8 mouse cellular contexts compared by ENCODE assay signal in the genomic region with DNA sequence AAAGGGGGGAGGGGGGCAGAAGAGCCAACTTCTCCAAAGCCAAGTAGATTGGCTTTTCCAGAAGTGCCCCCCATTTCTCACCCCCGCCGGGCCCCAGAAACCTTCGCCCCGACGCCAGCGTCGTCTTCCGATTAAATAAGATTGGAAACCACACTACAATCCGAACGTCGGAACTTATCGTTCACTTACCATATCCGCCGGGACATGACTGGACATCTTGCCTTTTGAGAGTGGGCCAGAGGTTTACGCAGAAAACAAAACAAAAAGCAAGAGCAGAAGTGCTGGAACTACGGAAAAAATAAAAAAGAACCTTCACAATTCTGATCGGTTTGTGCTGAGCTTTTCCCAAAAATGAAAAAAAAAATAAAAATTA. TPM values are rescaled to one million over a fixed set of nuclear protein-coding genes. Genes with fewer than 3 reads are reported as not detected.
DNase-seq lines count a peak whose midpoint lies in the region; ATAC-seq lines count a peak whose summit lies in the region.

No protein-coding gene starts in this region.

- H3K36me3 ChIP-seq in embryonic facial prominence, embryonic 11.5 days (replicated peaks; ENCODE audit: control insufficient read depth, insufficient read depth, low read depth, low read length), result no peaks in the 10 kb centered on the region
- no peaks in the 10 kb centered on the region for H3K36me3 ChIP-seq in hindbrain, embryonic 11.5 days (ENCODE audit: control insufficient read depth, insufficient read depth, low read length)
- H3K36me3 ChIP-seq in liver, embryonic 11.5 days (ENCODE audit: control insufficient read depth, insufficient read depth, low read length), result no peaks in the 10 kb centered on the region
- H3K36me3 ChIP-seq in neural tube, embryonic 14.5 days (ENCODE audit: control insufficient read depth, insufficient read depth, low read length), result no peaks in the 10 kb centered on the region

- peak; percentile 49 for DNase-seq in cerebellum, adult 11-12 months
- peak; percentile 73 for DNase-seq in CD4-positive helper T cell, adult 2 months (ENCODE audit: low read depth, low spot score)
- no peak for DNase-seq in embryonic facial prominence, embryonic 11.5 days (ENCODE audit: low spot score)
- DNase-seq in hindbrain, embryonic 11.5 days (ENCODE audit: low spot score), result peak; percentile 56
- no peak for DNase-seq in liver, embryonic 11.5 days (ENCODE audit: low spot score)
- DNase-seq in ovary, adult 18-20 months (ENCODE audit: low spot score), result no peak

- H3K27me3 ChIP-seq in embryonic facial prominence, embryonic 11.5 days (ENCODE audit: control insufficient read depth, insufficient read depth, low read length), result no peaks in the 10 kb centered on the region; the same call in 1 of the 2 replicates
- H3K27me3 ChIP-seq in hindbrain, embryonic 11.5 days (ENCODE audit: control insufficient read depth, insufficient read depth, low read length), result no peaks in the 10 kb centered on the region; the same call in 1 of the 2 replicates
- peaks cover 3% of the 10 kb centered on the region; the same call in 1 of the 2 replicates for H3K27me3 ChIP-seq in liver, embryonic 11.5 days (replicated peaks; ENCODE audit: control insufficient read depth, insufficient read depth, low read length)
- no peaks in the 10 kb centered on the region for H3K27me3 ChIP-seq in neural tube, embryonic 14.5 days (ENCODE audit: control insufficient read depth, insufficient read depth, low read length)

- no peak for ATAC-seq in cerebellum, adult (ENCODE audit: insufficient number of reproducible peaks, low FRiP score, low TSS enrichment)
- ATAC-seq in embryonic facial prominence, embryonic 11.5 days (replicated peaks; ENCODE audit: insufficient number of reproducible peaks, low FRiP score, low TSS enrichment, low read depth), result no peak
- ATAC-seq in hindbrain, embryonic 11.5 days (ENCODE audit: low FRiP score), result no peak
- ATAC-seq in liver, embryonic 11.5 days (replicated peaks; ENCODE audit: low FRiP score), result no peak
- ATAC-seq in neural tube, embryonic 14.5 days (ENCODE audit: low read depth), result no peak

- H3K9ac ChIP-seq in embryonic facial prominence, embryonic 11.5 days (replicated peaks; ENCODE audit: low read length), result peak overlapping the region; percentile 83
- peak overlapping the region; percentile 90 for H3K9ac ChIP-seq in hindbrain, embryonic 11.5 days (ENCODE audit: low read depth, low read length)
- H3K9ac ChIP-seq in liver, embryonic 11.5 days (ENCODE audit: low read depth, low read length), result peak overlapping the region; percentile 86
- H3K9ac ChIP-seq in neural tube, embryonic 14.5 days (replicated peaks; ENCODE audit: low read depth, low read length), result peak overlapping the region; percentile 68

- peaks cover 2% of the 10 kb centered on the region; the same call in 1 of the 2 replicates for H3K4me1 ChIP-seq in embryonic facial prominence, embryonic 11.5 days (ENCODE audit: control insufficient read depth, insufficient read depth, low read length)
- peaks cover 13% of the 10 kb centered on the region for H3K4me1 ChIP-seq in hindbrain, embryonic 11.5 days (replicated peaks; ENCODE audit: control insufficient read depth, insufficient read depth, low read length)
- peaks cover 50% of the 10 kb centered on the region for H3K4me1 ChIP-seq in liver, embryonic 11.5 days (replicated peaks; ENCODE audit: control insufficient read depth, insufficient read depth, low read length)
- peaks cover 23% of the 10 kb centered on the region; the same call in 1 of the 2 replicates for H3K4me1 ChIP-seq in neural tube, embryonic 14.5 days (ENCODE audit: control insufficient read depth, insufficient read depth, low read length)

- H3K4me2 ChIP-seq in embryonic facial prominence, embryonic 11.5 days (ENCODE audit: low read depth, low read length), result peak overlapping the region; percentile 54
- peak overlapping the region; percentile 72 for H3K4me2 ChIP-seq in hindbrain, embryonic 11.5 days (replicated peaks; ENCODE audit: low read depth, low read length)
- peak overlapping the region; percentile 98 for H3K4me2 ChIP-seq in liver, embryonic 11.5 days
- peak overlapping the region; percentile 73 for H3K4me2 ChIP-seq in neural tube, embryonic 14.5 days (ENCODE audit: low read depth, low read length)

- H3K4me3 ChIP-seq in embryonic facial prominence, embryonic 11.5 days (ENCODE audit: low read depth, low read length), result peak overlapping the region; percentile 63
- peak overlapping the region; percentile 67 for H3K4me3 ChIP-seq in hindbrain, embryonic 11.5 days (ENCODE audit: low read depth, low read length)
- peak overlapping the region; percentile 84 for H3K4me3 ChIP-seq in liver, embryonic 11.5 days (ENCODE audit: low read depth, low read length)
- peak overlapping the region; percentile 62 for H3K4me3 ChIP-seq in neural tube, embryonic 14.5 days (ENCODE audit: low read depth, low read length)

- peak overlapping the region; percentile 94 for H3K27ac ChIP-seq in embryonic facial prominence, embryonic 11.5 days (replicated peaks; ENCODE audit: low read depth, low read length)
- H3K27ac ChIP-seq in hindbrain, embryonic 11.5 days (ENCODE audit: low read depth, low read length), result peak overlapping the region; percentile 99
- H3K27ac ChIP-seq in liver, embryonic 11.5 days (ENCODE audit: low read depth, low read length), result peak overlapping the region; percentile 95
- peak overlapping the region; percentile 95 for H3K27ac ChIP-seq in neural tube, embryonic 14.5 days (ENCODE audit: low read depth, low read length)

- H3K9me3 ChIP-seq in embryonic facial prominence, embryonic 11.5 days (replicated peaks; ENCODE audit: control insufficient read depth, low read length), result no peaks in the 10 kb centered on the region
- no peaks in the 10 kb centered on the region for H3K9me3 ChIP-seq in hindbrain, embryonic 11.5 days (ENCODE audit: control insufficient read depth, low read length)
- H3K9me3 ChIP-seq in liver, embryonic 11.5 days (ENCODE audit: control insufficient read depth, low read length), result no peaks in the 10 kb centered on the region
- no peaks in the 10 kb centered on the region for H3K9me3 ChIP-seq in neural tube, embryonic 14.5 days (ENCODE audit: control insufficient read depth, low read length)

- under 1% methylated on average over 17 of the region's 17 CpGs for WGBS in embryonic facial prominence, embryonic 11.5 days
- WGBS in hindbrain, embryonic 11.5 days, result under 1% methylated on average over 17 of the region's 17 CpGs
- under 1% methylated on average over 17 of the region's 17 CpGs for WGBS in liver, embryonic 11.5 days
- WGBS in neural tube, embryonic 14.5 days, result under 1% methylated on average over 17 of the region's 17 CpGs

RNA-seq across cellular contexts. Expression of a gene that starts 0.8 kb away (rescaled TPM):
- 65.3 and 69.8 TPM in 2 replicates for polyA plus RNA-seq in embryonic facial prominence, embryonic 11.5 days (2014; fragmentation: Nextera tagmentation; extraction: Ambion mirVana)
- 76.6 and 82.7 TPM in 2 replicates for polyA plus RNA-seq in hindbrain, embryonic 11.5 days (2014; fragmentation: Nextera tagmentation; extraction: Ambion mirVana)
- 40.1 and 43.1 TPM in 2 replicates for polyA plus RNA-seq in liver, embryonic 11.5 days (2014; fragmentation: Nextera tagmentation; extraction: Ambion mirVana)
- 110 and 112 TPM in 2 replicates for polyA plus RNA-seq in neural tube, embryonic 14.5 days (2014; fragmentation: Nextera tagmentation; extraction: Ambion mirVana)

Comparison
In these comparisons a context has a peak if more than half of its experiments do, and no peak if none do; other contexts are left out.
1. DNase-seq: peak in cerebellum, adult 11-12 months (single experiment), CD4-positive helper T cell, adult 2 months (single experiment) and hindbrain, embryonic 11.5 days (single experiment); none in embryonic facial prominence, embryonic 11.5 days (single experiment), liver, embryonic 11.5 days (single experiment) and ovary, adult 18-20 months (single experiment).
2. Peak in every context shown above with its lines, with median percentiles within 50 percentile points of each other: H3K27ac ChIP-seq, H3K4me2 ChIP-seq, H3K4me3 ChIP-seq and H3K9ac ChIP-seq.